Mouse (Mus musculus): ENCODE data around the gene Aipl1. TPM values are rescaled to one million over a fixed set of nuclear protein-coding genes. Genes with fewer than 3 reads are reported as not detected.

Gene Aipl1
- polyA plus RNA-seq, 1 experiment from 2014 or later = 0.05 TPM

DNA sequence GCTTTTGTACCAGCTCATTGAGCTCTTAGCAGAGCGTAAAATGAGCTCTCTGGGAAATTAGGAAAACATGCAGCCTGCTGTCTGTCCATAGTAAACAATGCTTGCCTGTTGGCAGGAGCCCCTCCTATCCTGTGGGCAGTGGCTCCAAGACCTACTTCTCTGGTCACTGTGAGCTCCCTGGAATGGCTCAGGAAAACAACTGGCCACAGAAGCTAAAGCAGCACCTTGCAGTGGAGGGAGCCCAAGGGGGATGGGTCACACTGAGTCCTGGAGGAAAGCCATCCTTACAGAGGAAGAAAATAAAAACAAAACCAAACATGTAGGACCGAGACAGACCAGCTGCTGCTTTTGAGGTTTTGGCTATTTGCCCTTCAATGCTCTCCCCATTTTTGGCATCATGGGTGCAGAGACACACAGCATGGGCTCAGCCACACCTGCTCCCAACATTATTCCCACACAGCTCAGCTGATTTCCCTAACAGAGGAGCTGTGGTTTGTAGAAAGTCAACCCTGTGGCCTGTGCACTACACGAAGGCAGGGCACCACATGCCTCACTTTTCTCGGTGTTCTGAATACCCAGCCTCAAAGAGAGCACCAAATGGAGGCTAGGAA, 52.1 kb downstream of the Aipl1 start:
- no peak overlapping the region for H3K9ac ChIP-seq (replicated peaks)
- ATAC-seq = no peak
- no peak overlapping the region for H3K4me2 ChIP-seq (ENCODE audit: low read depth, low read length)
- DNase-seq = no peak
- no peak overlapping the region for H3K27ac ChIP-seq (ENCODE audit: low read depth)
- no peak overlapping the region for H3K4me3 ChIP-seq (ENCODE audit: low read depth, low read length)
- WGBS (ENCODE audit: insufficient replicate concordance) = 39% methylated on average over 4 of the region's 4 CpGs
- TF ChIP-seq CTCF (IDR thresholded peaks at IDR 0.05; ENCODE audit: low read depth) (no peak), EP300 (IDR thresholded peaks at IDR 0.05; ENCODE audit: low read depth) (no peak)
- H3K9me3 ChIP-seq (ENCODE audit: low read length) = no peaks in the 10 kb centered on the region
- H3K27me3 ChIP-seq (ENCODE audit: insufficient read depth, low read length) = no peaks in the 10 kb centered on the region
- no peaks in the 10 kb centered on the region for H3K4me1 ChIP-seq (ENCODE audit: insufficient read depth)
- H3K36me3 ChIP-seq (replicated peaks; ENCODE audit: insufficient read depth, low read length) = no peaks in the 10 kb centered on the region

GRCm38 (mm10) chr11:71984093-71984492, 53.2 kb downstream of the Aipl1 start:
- Histone ChIP-seq H3K27ac (ENCODE audit: low read depth) (no peak overlapping the region), H3K9ac (replicated peaks) (no peak overlapping the region), H3K4me2 (ENCODE audit: low read depth, low read length) (no peak overlapping the region), H3K27me3 (ENCODE audit: insufficient read depth, low read length) (no peaks in the 10 kb centered on the region), H3K36me3 (replicated peaks; ENCODE audit: insufficient read depth, low read length) (no peaks in the 10 kb centered on the region), H3K9me3 (ENCODE audit: low read length) (no peaks in the 10 kb centered on the region), H3K4me1 (ENCODE audit: insufficient read depth) (no peaks in the 10 kb centered on the region), H3K4me3 (ENCODE audit: low read depth, low read length) (no peak overlapping the region)
- ATAC-seq (no peak), DNase-seq (no peak)
- no peak for TF ChIP-seq EP300 (IDR thresholded peaks at IDR 0.05; ENCODE audit: low read depth)
- TF ChIP-seq CTCF (IDR thresholded peaks at IDR 0.05; ENCODE audit: low read depth) = no peak
- 57% methylated on average over 2 of the region's 2 CpGs for whole genome bisulfite sequencing (ENCODE audit: insufficient replicate concordance)

Other genes starting within 250 kb of the Aipl1 start
- 7.0 and 7.4 TPM in 2 replicates for gene Pimreg, start 4.5 kb upstream of the Aipl1 start, polyA plus RNA-seq (2015; fragmentation: Nextera tagmentation; extraction: Ambion mirVana)
- 0.02 TPM in 1 of 2 replicates, not detected in the other for gene Pitpnm3, start 98.3 kb upstream of the Aipl1 start, polyA plus RNA-seq (2015; fragmentation: Nextera tagmentation; extraction: Ambion mirVana)
- not detected in 2 replicates for gene Gm43951, start 169.3 kb upstream of the Aipl1 start, polyA plus RNA-seq (2015; fragmentation: Nextera tagmentation; extraction: Ambion mirVana)
- 1.7 and 1.8 TPM in 2 replicates for gene 4933427D14Rik, start 169.9 kb upstream of the Aipl1 start, polyA plus RNA-seq (2015; fragmentation: Nextera tagmentation; extraction: Ambion mirVana)
- gene Txndc17, start 170.0 kb upstream of the Aipl1 start, polyA plus RNA-seq (2015; fragmentation: Nextera tagmentation; extraction: Ambion mirVana) = 71.3 and 76.8 TPM in 2 replicates
- gene Med31, start 178.1 kb upstream of the Aipl1 start, polyA plus RNA-seq (2015; fragmentation: Nextera tagmentation; extraction: Ambion mirVana) = 12.2 and 12.5 TPM in 2 replicates
- gene Slc13a5, start 229.7 kb upstream of the Aipl1 start, polyA plus RNA-seq (2015; fragmentation: Nextera tagmentation; extraction: Ambion mirVana) = not detected in 2 replicates

Measured in liver, postnatal 0 days (tissue).